Mouse (Mus musculus) granulocyte monocyte progenitor cell, adult 5-6 weeks (primary cell): Measurements from ENCODE around the gene Kcnj6. TPM values are rescaled to one million over a fixed set of nuclear protein-coding genes. Genes with fewer than 3 reads are reported as not detected.

Source experiments
- ATAC-seq: replicated peaks from 2 replicates; pipeline ENCODE4 v1.8.0; 2016; ENCODE audit warnings: mild to moderate bottlenecking, moderate TSS enrichment, inconsistent platforms; ENCODE audit not compliant: poor library complexity, severe bottlenecking
- total RNA-seq, 2 experiments: library from RNA; stranded (forward) in 1 of 2; stranded (reverse) in 1 of 2; fragments of 200-712, 200-1000 nt in 1 of 2; fragments of >200 nt in 1 of 2; fragmentation: Nextera tagmentation in 1 of 2; gene quantifications; 2 replicates each; pipeline ENCODE4 v1.2.3; 2014 to 2017

Kcnj6 gene
- total RNA-seq, 2 experiments from 2014 or later = not detected

- no peak for ATAC-seq
Observed at GRCm38 (mm10) chr16:94946848-94947247, 50.7 kb downstream of the Kcnj6 start.

GRCm38 (mm10) chr16:94932702-94933101, 64.8 kb downstream of the Kcnj6 start:
- no peak for ATAC-seq

- no peak for ATAC-seq
Observed at GRCm38 (mm10) chr16:94931343-94932301, 65.9 kb downstream of the Kcnj6 start.

- ATAC-seq = no peak
Observed at GRCm38 (mm10) chr16:94925364-94925763, 72.1 kb downstream of the Kcnj6 start.

- ATAC-seq = no peak
Observed at GRCm38 (mm10) chr16:94919177-94919576, 78.3 kb downstream of the Kcnj6 start.

- no peak for ATAC-seq
Observed at GRCm38 (mm10) chr16:94906026-94906425, 91.5 kb downstream of the Kcnj6 start.

- no peak for ATAC-seq
Observed at GRCm38 (mm10) chr16:94898832-94899231, 98.7 kb downstream of the Kcnj6 start.

- ATAC-seq = no peak
Observed at GRCm38 (mm10) chr16:94892162-94892650, 105.3 kb downstream of the Kcnj6 start.

- ATAC-seq = no peak
Observed at GRCm38 (mm10) chr16:94890581-94890980, 106.9 kb downstream of the Kcnj6 start.

- no peak for ATAC-seq
Observed at GRCm38 (mm10) chr16:94890056-94890455, 107.4 kb downstream of the Kcnj6 start.

GRCm38 (mm10) chr16:94888554-94888953, 108.9 kb downstream of the Kcnj6 start:
- ATAC-seq = no peak

GRCm38 (mm10) chr16:94886398-94886797, 111.1 kb downstream of the Kcnj6 start:
- ATAC-seq = no peak

GRCm38 (mm10) chr16:94885062-94885461, 112.4 kb downstream of the Kcnj6 start:
- no peak for ATAC-seq

GRCm38 (mm10) chr16:94883909-94884308, 113.6 kb downstream of the Kcnj6 start:
- no peak for ATAC-seq

GRCm38 (mm10) chr16:94883196-94883595, 114.3 kb downstream of the Kcnj6 start:
- no peak for ATAC-seq

GRCm38 (mm10) chr16:94882111-94882510, 115.4 kb downstream of the Kcnj6 start:
- ATAC-seq = no peak

GRCm38 (mm10) chr16:94872614-94873272, 124.8 kb downstream of the Kcnj6 start:
- no peak for ATAC-seq

GRCm38 (mm10) chr16:94868354-94868753, 129.1 kb downstream of the Kcnj6 start:
- no peak for ATAC-seq

GRCm38 (mm10) chr16:94866300-94866956, 131.1 kb downstream of the Kcnj6 start:
- no peak for ATAC-seq

- ATAC-seq = no peak
Observed at GRCm38 (mm10) chr16:94865796-94866195, 131.7 kb downstream of the Kcnj6 start.

- ATAC-seq = no peak
Observed at GRCm38 (mm10) chr16:94865101-94865500, 132.4 kb downstream of the Kcnj6 start.
